Mouse (Mus musculus) CH12.LX (cell line): ENCODE results near the gene Zmynd15. TPM values are rescaled to one million over a fixed set of nuclear protein-coding genes. Genes with fewer than 3 reads are reported as not detected.

ENCODE experiments used
- DNase-seq: peaks from one replicate; pipeline ENCODE4 v3.0.0-alpha.2; 2013; ENCODE audit errors: extremely low read depth
- H3K27ac ChIP-seq: 2 replicates; pipeline ENCODE4 v1.5.1; 2012; ENCODE audit warnings: low read depth, mild to moderate bottlenecking, control low read depth, moderate library complexity; ENCODE audit not compliant: insufficient read depth
- H3K27me3 ChIP-seq: replicated peaks from 2 replicates; pipeline ENCODE3; 2012; ENCODE audit warnings: inconsistent platforms
- H3K36me3 ChIP-seq, 2 experiments: replicated peaks in 1 of 2; 2 replicates each; pipeline versions ENCODE3 to v1.6.1; 2012; ENCODE audit warnings: inconsistent platforms in 1 of 2, low read length in 1 of 2, mild to moderate bottlenecking in 1 of 2, mixed read lengths in 1 of 2, moderate library complexity in 1 of 2; ENCODE audit not compliant: control insufficient read depth in 1 of 2, insufficient read depth in 1 of 2
- H3K4me1 ChIP-seq, 2 experiments: 2 replicates each; pipeline ENCODE4 v1.6.1; 2012; ENCODE audit warnings: inconsistent platforms in 1 of 2, moderate library complexity in 1 of 2; ENCODE audit not compliant: insufficient read depth in 2 of 2, control insufficient read depth in 1 of 2
- H3K4me2 ChIP-seq: 2 replicates; pipeline ENCODE4 v1.6.1; 2012; ENCODE audit warnings: low read depth, mild to moderate bottlenecking, control low read depth; ENCODE audit not compliant: poor library complexity, insufficient read depth, severe bottlenecking
- H3K4me3 ChIP-seq, 3 experiments: fragments of 150-350 bp in 1 of 3; sonication (generic) in 1 of 3; replicated peaks in 1 of 3; 2 replicates each; pipeline versions ENCODE3 to v1.5.1; 2011 to 2012; ENCODE audit warnings: low read depth in 2 of 3, low read length in 2 of 3, mild to moderate bottlenecking in 2 of 3, moderate library complexity in 2 of 3, control low read depth in 1 of 3, improper control_type of control experiment in 1 of 3, inconsistent platforms in 1 of 3, mixed read lengths in 1 of 3; ENCODE audit not compliant: poor library complexity in 1 of 3
- H3K79me2 ChIP-seq: replicated peaks from 2 replicates; pipeline ENCODE4 v1.6.1; 2012; ENCODE audit warnings: mild to moderate bottlenecking, moderate library complexity; ENCODE audit not compliant: control insufficient read depth, poor library complexity, insufficient read depth, severe bottlenecking; ENCODE audit errors: extremely low read depth
- H3K9ac ChIP-seq: 2 replicates; pipeline ENCODE4 v1.6.1; 2012; ENCODE audit warnings: low read depth, mild to moderate bottlenecking, control low read depth, moderate library complexity; ENCODE audit not compliant: insufficient read depth
- H3K9me3 ChIP-seq: replicated peaks from 2 replicates; pipeline ENCODE3; 2012; ENCODE audit warnings: low read length, inconsistent platforms, mixed read lengths
- BHLHE40 ChIP-seq: IDR thresholded peaks from 2 replicates; pipeline ENCODE4 v1.6.1; 2011; ENCODE audit warnings: mild to moderate bottlenecking, low read depth, low read length, improper control_type of control experiment
- CHD1 ChIP-seq: IDR thresholded peaks from 2 replicates; pipeline ENCODE4 v1.6.1; 2012; ENCODE audit warnings: low read depth, low read length, improper control_type of control experiment, inconsistent platforms
- CHD2 ChIP-seq: IDR thresholded peaks from 2 replicates; pipeline ENCODE4 v1.6.1; 2011; ENCODE audit warnings: low read length, improper control_type of control experiment
- CTCF ChIP-seq, 2 experiments: IDR thresholded peaks in 1 of 2; conservative IDR thresholded peaks in 1 of 2; 2 replicates each; pipeline ENCODE4 v1.5.1; 2011 to 2012; ENCODE audit warnings: low read depth in 2 of 2, low read length in 2 of 2, improper control_type of control experiment in 1 of 2, inconsistent platforms in 1 of 2, mild to moderate bottlenecking in 1 of 2, moderate library complexity in 1 of 2
- E2F4 ChIP-seq: IDR thresholded peaks from 2 replicates; pipeline ENCODE4 v1.6.1; 2011; ENCODE audit warnings: low read depth, low read length, improper control_type of control experiment; ENCODE audit not compliant: insufficient replicate concordance
- ELF1 ChIP-seq: IDR thresholded peaks from 2 replicates; pipeline ENCODE4 v1.6.1; 2014; ENCODE audit warnings: low read depth, mild to moderate bottlenecking, inconsistent platforms, low read length, improper control_type of control experiment
- EP300 ChIP-seq: IDR thresholded peaks from 2 replicates; pipeline ENCODE4 v1.6.1; 2011; ENCODE audit warnings: low read length, improper control_type of control experiment
- ETS1 ChIP-seq: conservative IDR thresholded peaks from 2 replicates; pipeline ENCODE4 v1.6.1; 2012; ENCODE audit warnings: low read depth, mild to moderate bottlenecking, inconsistent platforms, low read length, improper control_type of control experiment, moderate library complexity
- GABPA ChIP-seq: IDR thresholded peaks from 2 replicates; pipeline ENCODE4 v1.6.1; 2012; ENCODE audit warnings: low read depth, low read length, improper control_type of control experiment, inconsistent platforms; ENCODE audit not compliant: insufficient replicate concordance
- HCFC1 ChIP-seq: IDR thresholded peaks from 2 replicates; pipeline ENCODE4 v1.6.1; 2012; ENCODE audit warnings: low read depth, mild to moderate bottlenecking, inconsistent platforms, low read length, improper control_type of control experiment
- IRF4 ChIP-seq: IDR thresholded peaks from 2 replicates; pipeline ENCODE4 v1.6.1; 2014; ENCODE audit warnings: low read depth, mild to moderate bottlenecking, inconsistent platforms, low read length, improper control_type of control experiment
- JUN ChIP-seq: IDR thresholded peaks from 2 replicates; pipeline ENCODE4 v1.6.1; 2011; ENCODE audit warnings: low read depth, mild to moderate bottlenecking, low read length, improper control_type of control experiment, moderate library complexity; ENCODE audit not compliant: insufficient read depth
- JUND ChIP-seq: conservative IDR thresholded peaks from 2 replicates; pipeline ENCODE4 v1.6.1; 2011; ENCODE audit warnings: low read depth, low read length, improper control_type of control experiment
- KAT2A ChIP-seq: IDR thresholded peaks from 2 replicates; pipeline ENCODE4 v1.6.1; 2012; ENCODE audit warnings: low read length, improper control_type of control experiment, inconsistent platforms; ENCODE audit not compliant: insufficient replicate concordance
- MAFK ChIP-seq: IDR thresholded peaks from 2 replicates; pipeline ENCODE4 v1.6.1; 2011; ENCODE audit warnings: low read length, improper control_type of control experiment; ENCODE audit not compliant: insufficient replicate concordance
- MAX ChIP-seq: IDR thresholded peaks from 2 replicates; pipeline ENCODE4 v1.6.1; 2011; ENCODE audit warnings: low read length, improper control_type of control experiment
- MAZ ChIP-seq: IDR thresholded peaks from 2 replicates; pipeline ENCODE4 v1.6.1; 2012; ENCODE audit warnings: low read depth, mild to moderate bottlenecking, inconsistent platforms, low read length, improper control_type of control experiment, moderate library complexity
- MEF2A ChIP-seq: IDR thresholded peaks from 2 replicates; pipeline ENCODE4 v1.6.1; 2014; ENCODE audit warnings: low read depth, mild to moderate bottlenecking, inconsistent platforms, low read length, improper control_type of control experiment, borderline replicate concordance
- MXI1 ChIP-seq: IDR thresholded peaks from 2 replicates; pipeline ENCODE4 v1.6.1; 2011; ENCODE audit warnings: mild to moderate bottlenecking, low read depth, low read length, improper control_type of control experiment
- MYC ChIP-seq: IDR thresholded peaks from 2 replicates; pipeline ENCODE4 v1.6.1; 2011; ENCODE audit warnings: low read depth, mild to moderate bottlenecking, improper control_type of control experiment, low read length
- NELFE ChIP-seq: IDR thresholded peaks from 2 replicates; pipeline ENCODE4 v1.6.1; 2011; ENCODE audit warnings: low read depth, low read length, improper control_type of control experiment
- NRF1 ChIP-seq: IDR thresholded peaks from 2 replicates; pipeline ENCODE4 v1.6.1; 2014; ENCODE audit warnings: low read depth, mild to moderate bottlenecking, inconsistent platforms, low read length, improper control_type of control experiment, moderate library complexity
- PAX5 ChIP-seq: IDR thresholded peaks from 2 replicates; pipeline ENCODE4 v1.6.1; 2012; ENCODE audit warnings: low read length, inconsistent platforms, mixed read lengths
- POLR2A ChIP-seq: IDR thresholded peaks from 2 replicates; pipeline ENCODE4 v1.6.1; 2011; ENCODE audit warnings: low read depth, mild to moderate bottlenecking, improper control_type of control experiment, low read length
- POLR2AphosphoS2 ChIP-seq: IDR thresholded peaks from 2 replicates; pipeline ENCODE4 v1.6.1; 2011; ENCODE audit warnings: low read depth, low read length, improper control_type of control experiment
- RAD21 ChIP-seq: IDR thresholded peaks from 2 replicates; pipeline ENCODE4 v1.6.1; 2011; ENCODE audit warnings: low read depth, mild to moderate bottlenecking, low read length, improper control_type of control experiment, moderate library complexity
- RCOR1 ChIP-seq: conservative IDR thresholded peaks from 2 replicates; pipeline ENCODE4 v1.6.1; 2012; ENCODE audit warnings: low read depth, mild to moderate bottlenecking, inconsistent platforms, low read length, improper control_type of control experiment
- SIN3A ChIP-seq: IDR thresholded peaks from 2 replicates; pipeline ENCODE4 v1.6.1; 2012; ENCODE audit warnings: low read length, improper control_type of control experiment, inconsistent platforms
- SMC3 ChIP-seq: IDR thresholded peaks from 2 replicates; pipeline ENCODE4 v1.6.1; 2011; ENCODE audit warnings: low read depth, low read length, improper control_type of control experiment
- TBP ChIP-seq: conservative IDR thresholded peaks from 2 replicates; pipeline ENCODE4 v1.6.1; 2011; ENCODE audit warnings: low read depth, low read length, improper control_type of control experiment
- TCF12 ChIP-seq: IDR thresholded peaks from 2 replicates; pipeline ENCODE4 v1.6.1; 2014; ENCODE audit warnings: low read depth, mild to moderate bottlenecking, inconsistent platforms, low read length, improper control_type of control experiment
- UBTF ChIP-seq: IDR thresholded peaks from 2 replicates; pipeline ENCODE4 v1.6.1; 2012; ENCODE audit warnings: low read depth, mild to moderate bottlenecking, inconsistent platforms, low read length, improper control_type of control experiment, moderate library complexity
- USF1 ChIP-seq: IDR thresholded peaks from 2 replicates; pipeline ENCODE4 v1.6.1; 2014; ENCODE audit warnings: low read depth, mild to moderate bottlenecking, inconsistent platforms, low read length, improper control_type of control experiment
- USF2 ChIP-seq: conservative IDR thresholded peaks from 2 replicates; pipeline ENCODE4 v1.6.1; 2011; ENCODE audit warnings: low read depth, low read length, improper control_type of control experiment
- ZC3H11A ChIP-seq: IDR thresholded peaks from 2 replicates; pipeline ENCODE4 v1.6.1; 2012; ENCODE audit warnings: low read depth, mild to moderate bottlenecking, inconsistent platforms, low read length, improper control_type of control experiment
- ZKSCAN1 ChIP-seq: IDR thresholded peaks from 2 replicates; pipeline ENCODE4 v1.6.1; 2012; ENCODE audit warnings: low read depth, inconsistent platforms, low read length, improper control_type of control experiment, borderline replicate concordance
- ZMIZ1 ChIP-seq: IDR thresholded peaks from 2 replicates; pipeline ENCODE4 v1.6.1; 2012; ENCODE audit warnings: low read depth, mild to moderate bottlenecking, inconsistent platforms, low read length, improper control_type of control experiment
- ZNF384 ChIP-seq: IDR thresholded peaks from 2 replicates; pipeline ENCODE4 v1.6.1; 2012; ENCODE audit warnings: low read depth, low read length, improper control_type of control experiment, inconsistent platforms
- dilution Hi-C: fragments of 300-500 bp; cut with MboI; formaldehyde crosslinking; loops from 2 replicates; pipeline ENCODE4 v1.14.3; 2020; ENCODE audit warnings: low sequenced_read_pairs; ENCODE audit not compliant: extremely low pct_unique_long_range_greater_than_20kb, extremely low pct_ligation_motif_present
- in situ Hi-C: fragments of 300-500 bp; cut with MboI; formaldehyde crosslinking; loops from 3 replicates; pipeline ENCODE4 v1.14.3; 2019; ENCODE audit warnings: low sequenced_read_pairs, low pct_ligation_motif_present, low pct_unique_long_range_greater_than_20kb, mixed read lengths
- polyA plus RNA-seq: library from polyadenylated mRNA; unstranded; fragments of >175 nt; gene quantifications from 2 replicates; pipeline ENCODE4 v1.2.1, GENCODE M21; 2012; ENCODE audit warnings: low read depth; ENCODE audit not compliant: insufficient read length
- total RNA-seq, 2 experiments: library from RNA; depleted of rRNA; stranded (reverse); fragments of 300-350 nt in 1 of 2; fragments of >200 nt in 1 of 2; gene quantifications; 2 replicates each; pipeline ENCODE4 v1.2.3; 2012 to 2014

Zmynd15 gene
- total and polyA plus RNA-seq, 3 experiments: 0.05 to 0.20 (median 0.08) TPM

GRCm38 (mm10) chr11:70509753-70510564 is 50.7 kb downstream of the Zmynd15 start:
- no peaks in the 10 kb centered on the region for H3K36me3 ChIP-seq
- in situ Hi-C loops (loop anchor here (5.0 to 10.0 kb wide), 2 partner anchors 98 to 185 kb away; partner anchors contain the start of genes Alox12e and Pelp1), dilution Hi-C loops (no loop called here)
- no peaks in the 10 kb centered on the region for H3K79me2 ChIP-seq
- H3K27me3 ChIP-seq: no peaks in the 10 kb centered on the region
- no peaks in the 10 kb centered on the region for H3K9me3 ChIP-seq
- peaks cover 24 to 92% of the 10 kb centered on the region in 2 experiments for H3K4me1 ChIP-seq
- DNase-seq: peak; percentile 88
- H3K4me2 ChIP-seq: peak overlapping the region; percentile 35; the same call in 1 of the 2 replicates
- no peak overlapping the region for H3K9ac ChIP-seq
- H3K4me3 ChIP-seq: peak overlapping the region in 2 of 3 experiments; percentile 34 to 50
- TF ChIP-seq IRF4 (no peak), PAX5 (no peak), USF2 (no peak), ELF1 (peak; percentile 68), MAX (peak; percentile 66), HCFC1 (0 out of 2 replicates have a peak, but pooled peaks have one; percentile 7), SMC3 (peak; percentile 92), POLR2A (peak; percentile 48; the same call in 1 of the 2 replicates), MYC (no peak), RCOR1 (0 out of 2 replicates have a peak, but pooled peaks have one; percentile 84), CHD1 (no peak), ZC3H11A (peak; percentile 56), ZMIZ1 (peak; percentile 60; the same call in 1 of the 2 replicates), GABPA (no peak), TCF12 (no peak; the same call in none of the 2 replicates), MAZ (peak; percentile 19; the same call in 1 of the 2 replicates), JUND (no peak), CTCF (conservative IDR thresholded peaks at IDR 0.05 in 1 of 2, IDR thresholded peaks at IDR 0.05 in 1 of 2; ENCODE audit: low read depth in 2 of 2, low read length in 2 of 2) (peak in 1 of 2 experiments; percentile 88; a peak in 2 of 4 replicates), UBTF (0 out of 2 replicates have a peak, but pooled peaks have one; percentile 39), KAT2A (no peak), ZNF384 (peak; percentile 63), CHD2 (peak; percentile 73), TBP (no peak), JUN (no peak), MXI1 (no peak), BHLHE40 (peak; percentile 58), POLR2AphosphoS2 (no peak), MEF2A (peak; percentile 34; the same call in 1 of the 2 replicates), ZKSCAN1 (no peak), SIN3A (peak; percentile 64; the same call in 1 of the 2 replicates), E2F4 (no peak), MAFK (peak; percentile 87), EP300 (no peak), RAD21 (peak; percentile 72), USF1 (no peak), NRF1 (no peak), ETS1 (no peak; the same call in none of the 2 replicates), NELFE (no peak)
- no peak overlapping the region for H3K27ac ChIP-seq
